Mouse (Mus musculus): ENCODE measurements around the gene Ccdc97.

The Ccdc97 gene

GRCm38 (mm10) chr7:25687811-25688401 is 31.0 kb downstream of the Ccdc97 start:
- DNase-seq = peak; percentile 60

DNA sequence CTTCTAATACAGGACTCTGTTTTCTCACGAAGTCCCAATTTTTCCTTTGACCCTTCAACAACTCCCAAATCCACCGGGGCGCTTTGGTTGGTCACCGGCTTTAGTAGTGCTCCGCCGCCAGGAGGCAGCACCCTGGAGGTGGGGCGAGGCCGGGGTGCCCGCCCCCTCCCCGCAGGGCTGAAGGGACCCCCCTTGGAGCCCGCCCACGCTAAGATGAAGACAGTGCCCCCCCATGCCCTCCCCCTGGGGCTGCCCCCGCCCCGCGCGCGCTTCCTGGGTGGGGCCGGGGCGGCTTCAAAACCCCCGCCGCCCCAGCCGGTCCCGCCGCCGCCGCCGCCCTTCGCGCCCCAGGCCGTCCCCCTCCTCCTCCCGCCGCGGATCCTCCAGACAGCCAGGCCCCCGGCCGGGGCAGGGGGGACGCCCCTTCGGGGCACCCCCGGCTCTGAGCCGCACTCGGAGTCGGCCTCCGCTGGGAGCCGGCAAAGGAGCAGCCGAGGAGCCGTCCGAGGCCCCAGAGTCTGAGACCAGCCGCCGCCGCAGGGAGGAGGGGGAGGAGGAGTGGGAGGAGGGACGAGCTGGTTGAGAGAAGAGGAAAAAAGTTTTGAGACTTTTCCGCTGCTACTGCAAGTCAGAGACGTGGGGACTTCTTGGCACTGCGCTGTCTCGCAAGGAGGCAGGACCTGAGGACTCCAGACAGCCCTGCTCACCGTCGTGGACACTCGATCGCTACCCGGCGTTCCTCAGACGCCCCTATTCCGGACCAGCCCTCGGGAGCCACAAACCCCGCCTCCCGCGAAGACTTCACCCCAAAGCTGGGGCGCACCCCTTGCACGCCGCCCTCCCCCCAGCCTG is 32.0 kb downstream of the Ccdc97 start, which contains the start of gene Tgfb1:
Gene Tgfb1, plus strand, starts transcription at position 323 of the 852 bp plus-strand sequence.
- peak; percentile 68 for DNase-seq

- no peak for DNase-seq
Observed at GRCm38 (mm10) chr7:25685926-25686470, 32.9 kb downstream of the Ccdc97 start.

DNA sequence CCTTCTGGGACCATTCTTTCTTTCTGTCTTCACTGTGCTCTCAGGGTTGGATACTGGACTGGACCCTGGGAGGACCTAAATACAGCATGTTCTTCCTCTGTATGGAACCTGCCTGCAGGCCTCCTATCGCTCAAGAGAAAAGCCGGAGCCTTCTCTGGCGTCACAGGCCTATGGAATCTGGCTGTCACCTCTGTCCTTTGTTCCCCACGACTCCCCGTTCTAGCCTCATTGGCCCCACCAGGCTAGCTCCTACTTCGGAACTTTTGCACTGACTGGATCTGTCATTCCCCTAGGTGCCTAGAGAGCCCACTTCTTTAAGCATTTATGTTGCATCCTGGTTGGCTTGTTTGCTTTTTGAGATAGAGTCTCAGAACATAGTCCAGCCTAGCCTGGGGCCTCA is 34.2 kb downstream of the Ccdc97 start:
- no peak for DNase-seq

GRCm38 (mm10) chr7:25683474-25684180 is 35.3 kb downstream of the Ccdc97 start:
- DNase-seq = no peak

GRCm38 (mm10) chr7:25681341-25682231 is 37.3 kb downstream of the Ccdc97 start:
- DNase-seq = peak; percentile 5

- DNase-seq = peak; percentile 97
Observed at GRCm38 (mm10) chr7:25680514-25681258, 38.2 kb downstream of the Ccdc97 start, which contains the start of gene B9d2. Gene B9d2 (plus strand): TSS chr7:25680780.

- DNase-seq = peak; percentile 12
Observed at GRCm38 (mm10) chr7:25679971-25680370, 38.9 kb downstream of the Ccdc97 start.

DNA sequence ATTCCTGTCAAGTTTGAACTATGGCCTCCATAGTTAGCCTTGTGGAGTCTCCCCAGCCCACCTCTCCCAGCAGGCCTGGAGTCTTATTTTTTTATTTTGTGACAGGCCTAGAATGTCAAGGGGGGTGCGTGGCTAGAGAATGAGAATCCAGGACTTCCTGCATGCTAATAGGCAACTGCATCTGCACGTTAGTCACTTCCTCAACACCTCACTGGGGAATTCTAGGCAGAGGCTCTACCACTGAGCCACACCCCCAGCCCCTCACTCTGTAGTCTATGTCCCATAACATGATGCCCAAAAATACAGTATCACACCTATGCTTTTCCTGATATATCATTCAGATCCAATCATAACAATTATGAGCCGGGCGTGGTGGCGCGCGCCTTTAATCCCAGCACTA is 41.9 kb downstream of the Ccdc97 start:
- no peak for DNase-seq

- peak; percentile 89 for DNase-seq
Observed at GRCm38 (mm10) chr7:25676085-25676781, 42.7 kb downstream of the Ccdc97 start.

DNA sequence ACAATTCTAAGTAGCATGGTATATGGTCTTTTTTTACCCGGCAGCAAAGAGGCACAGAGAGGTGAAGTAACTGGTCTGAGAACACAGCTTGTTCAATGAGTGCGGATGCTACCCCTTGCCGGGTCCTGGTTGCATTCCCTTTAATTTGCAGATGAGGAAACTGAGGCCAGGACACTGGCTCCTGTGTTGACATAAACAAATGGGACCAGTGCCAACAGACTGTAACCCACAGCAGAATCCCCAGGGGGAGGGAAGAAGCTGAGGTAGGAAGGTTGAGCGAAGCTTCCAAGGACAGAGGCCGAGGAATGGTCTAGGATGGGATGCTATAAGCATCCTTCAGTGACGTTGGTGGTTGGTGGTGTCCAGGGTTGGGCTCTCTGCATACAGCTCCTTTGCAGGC is 43.5 kb downstream of the Ccdc97 start:
- DNase-seq = no peak

DNA sequence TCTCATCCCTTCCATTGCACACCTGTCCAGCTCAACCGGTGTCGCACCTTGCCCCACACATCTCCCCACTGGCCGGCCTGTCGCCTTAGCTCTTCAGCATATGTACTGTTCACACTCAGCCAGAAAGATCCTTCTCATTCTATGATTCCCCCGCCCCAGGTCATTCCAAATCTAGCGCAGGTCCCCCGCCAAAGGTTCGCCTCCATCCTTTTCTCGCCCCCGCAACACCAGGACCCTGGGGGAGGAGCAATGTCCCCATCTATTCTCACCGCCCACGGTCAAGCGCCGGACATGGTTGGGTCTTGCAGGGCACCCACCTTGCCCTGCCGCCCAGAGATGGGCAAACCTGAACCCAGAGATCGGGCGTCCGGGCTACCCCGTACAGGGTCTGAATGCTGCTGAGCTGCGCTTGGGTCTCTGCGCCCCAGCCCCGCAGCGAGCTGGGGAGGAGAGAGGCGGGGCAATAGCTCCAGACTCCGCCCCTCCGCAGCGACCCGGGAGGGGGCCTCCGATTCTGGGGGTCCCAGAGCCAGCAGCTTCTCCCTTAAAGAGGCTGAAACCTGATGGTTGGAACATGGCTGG is 44.1 kb downstream of the Ccdc97 start, which contains the start of gene Tmem91:
Gene Tmem91, minus strand, starts transcription at position 448 of the 582 bp plus-strand sequence.
- DNase-seq = peak; percentile 11

- no peak for DNase-seq
Observed at GRCm38 (mm10) chr7:25674297-25674696, 44.6 kb downstream of the Ccdc97 start.

GRCm38 (mm10) chr7:25672442-25672841 is 46.4 kb downstream of the Ccdc97 start:
- no peak for DNase-seq

DNA sequence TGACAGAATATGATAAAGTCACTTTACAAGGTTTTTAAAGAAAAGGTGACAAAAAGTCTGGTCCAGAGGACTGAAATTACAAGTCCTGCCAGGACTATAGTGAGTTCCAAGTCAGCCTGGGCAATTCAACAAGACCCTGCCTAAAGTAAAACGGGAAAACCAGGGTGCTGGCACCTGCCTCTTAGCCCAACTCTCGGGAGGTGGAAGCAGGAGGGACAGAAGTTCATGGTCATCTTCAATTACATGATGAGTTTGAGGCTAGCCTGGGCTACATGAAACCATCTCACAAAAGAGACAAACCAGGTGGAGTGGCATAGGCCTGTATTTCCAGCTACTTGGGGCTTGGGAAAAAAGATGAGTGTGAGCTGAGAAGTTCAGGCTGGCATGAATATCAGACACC is 47.2 kb downstream of the Ccdc97 start:
- DNase-seq = no peak

DNA sequence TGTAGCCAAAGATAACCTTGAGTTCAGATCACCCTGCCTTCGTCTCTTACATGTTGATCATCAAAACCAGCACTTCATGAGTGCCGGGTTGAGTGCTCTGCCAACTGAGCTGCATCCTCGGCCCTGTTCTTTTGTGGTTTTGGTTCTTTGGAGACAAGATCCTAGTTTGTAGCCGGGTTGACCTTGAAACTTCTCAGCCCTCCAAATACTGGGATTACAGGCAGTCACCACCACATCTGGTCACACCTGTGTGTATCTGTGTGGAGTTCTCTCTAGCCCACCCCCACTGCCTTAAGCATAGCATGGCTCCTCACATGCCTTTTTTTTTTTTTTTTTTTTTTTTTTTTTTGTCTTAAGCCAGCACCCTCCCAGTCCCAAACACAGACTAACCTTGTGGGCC is 48.8 kb downstream of the Ccdc97 start:
- no peak for DNase-seq

DNA sequence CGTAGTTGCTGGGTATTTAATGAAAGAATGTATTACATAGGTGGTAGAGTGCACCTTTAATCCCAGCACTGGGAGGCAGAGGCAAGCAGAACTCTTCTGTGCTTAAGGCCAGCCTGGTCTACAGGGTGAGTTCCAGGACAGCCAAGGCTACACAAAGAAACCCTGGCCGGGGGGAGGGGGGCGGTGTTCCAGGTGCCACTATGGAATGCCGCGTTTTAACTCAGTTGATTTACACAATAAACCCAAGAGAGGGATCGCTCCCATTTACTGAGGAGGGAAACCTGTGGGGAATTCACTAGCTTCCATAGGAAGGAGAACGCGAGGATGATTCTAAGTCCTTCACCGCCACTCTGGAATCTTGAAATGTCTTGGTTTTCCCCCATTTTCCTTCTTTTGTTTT is 49.3 kb downstream of the Ccdc97 start:
- DNase-seq = no peak

DNA sequence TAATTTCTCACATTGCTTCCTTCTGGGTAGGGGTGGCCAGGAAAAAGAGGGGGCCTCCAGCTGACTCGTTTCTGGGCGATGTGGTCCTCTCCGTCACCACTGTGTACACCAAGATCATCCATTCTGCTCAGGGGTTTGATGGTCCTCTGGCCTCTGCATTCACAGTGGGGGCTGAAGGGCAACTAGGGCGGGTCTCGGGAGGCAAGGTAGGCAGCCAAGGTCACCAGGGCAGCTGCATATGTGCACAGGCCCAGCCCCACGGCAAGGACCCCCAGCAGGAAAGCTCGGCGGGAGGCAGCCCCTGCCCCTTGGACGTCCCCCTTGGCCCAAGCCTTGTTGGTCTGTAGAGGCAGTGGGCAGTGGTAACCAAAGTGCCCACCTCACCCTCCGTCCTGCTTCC is 49.7 kb downstream of the Ccdc97 start:
- DNase-seq = no peak

DNA sequence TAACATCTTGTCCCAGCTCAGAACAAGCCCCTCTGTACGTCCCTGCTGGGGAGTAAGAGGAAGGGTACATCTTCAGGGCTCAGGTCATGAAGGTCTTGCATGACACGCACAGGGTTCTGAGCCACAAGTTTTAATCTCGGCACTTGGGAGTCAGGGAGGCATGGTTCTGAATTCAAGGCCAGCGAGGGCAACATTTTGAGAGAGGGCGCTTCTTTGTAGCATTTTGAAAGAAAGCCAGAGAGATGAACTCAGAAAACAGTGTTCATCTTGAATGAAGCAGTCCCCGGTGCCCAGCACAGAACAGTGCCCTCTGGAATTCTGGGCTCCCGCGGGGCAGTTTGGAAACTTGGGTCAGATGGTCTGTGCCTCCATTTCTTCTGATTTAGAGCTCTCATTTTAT is 52.5 kb downstream of the Ccdc97 start:
- DNase-seq = no peak
